29 mouse cellular contexts compared by ENCODE assay signal in genomic region chr6:90742453-90742852, GRCm38 (mm10).
DNase-seq lines count a peak whose midpoint lies in the region; ATAC-seq and TF ChIP-seq lines count a peak whose summit lies in the region.
"Had no signal": no experiment of that assay in that cellular context is flagged by ENCODE, and none has a peak within 500 bp of the region (broad histone marks: within the 10 kb centered on the region; RNA-seq: fewer than 3 reads in every experiment).

No protein-coding gene starts in this region.

- no peak overlapping the region for H3K9ac ChIP-seq in liver, adult 2 months (ENCODE audit: low read depth, low read length)
- no peak overlapping the region for H3K9ac ChIP-seq in liver, postnatal 0 days (replicated peaks)
- H3K9ac ChIP-seq in intestine, postnatal 0 days (ENCODE audit: low read depth, low read length): no peak overlapping the region
- H3K9ac ChIP-seq: embryonic facial prominence, embryonic 13.5 days; embryonic facial prominence, embryonic 15.5 days; forebrain, embryonic 12.5 days had no signal

- TF ChIP-seq CTCF in gastrocnemius, adult 2 months (IDR thresholded peaks at IDR 0.05): no peak
- TF ChIP-seq CTCF in liver, adult 2 months (IDR thresholded peaks at IDR 0.05; ENCODE audit: low read depth, low read length): no peak
- no peak for TF ChIP-seq CTCF in liver, postnatal 0 days (IDR thresholded peaks at IDR 0.05; ENCODE audit: low read depth)
- no peak for TF ChIP-seq CTCF in spleen, adult 2 months (IDR thresholded peaks at IDR 0.05; ENCODE audit: extremely low read depth, insufficient read depth, insufficient read length, insufficient replicate concordance)
- TF ChIP-seq CTCF in intestine, postnatal 0 days (IDR thresholded peaks at IDR 0.05; ENCODE audit: low read depth): no peak

- no peaks in the 10 kb centered on the region for H3K9me3 ChIP-seq in liver, postnatal 0 days (ENCODE audit: low read length)
- no peaks in the 10 kb centered on the region for H3K9me3 ChIP-seq in intestine, postnatal 0 days (ENCODE audit: control insufficient read depth)
- H3K9me3 ChIP-seq: embryonic facial prominence, embryonic 13.5 days; embryonic facial prominence, embryonic 15.5 days; forebrain, embryonic 10.5 days; forebrain, embryonic 12.5 days; G1E had no signal

- peaks cover 22% of the 10 kb centered on the region for H3K4me1 ChIP-seq in liver, adult 2 months (ENCODE audit: control insufficient read depth, insufficient read depth, low read length)
- peaks cover 25% of the 10 kb centered on the region for H3K4me1 ChIP-seq in liver, postnatal 0 days (ENCODE audit: insufficient read depth)
- H3K4me1 ChIP-seq in spleen, adult 2 months (ENCODE audit: control insufficient read depth, insufficient read depth, insufficient read length): peaks cover 43% of the 10 kb centered on the region
- H3K4me1 ChIP-seq in intestine, postnatal 0 days (replicated peaks; ENCODE audit: control insufficient read depth, insufficient read depth, low read length): 0 out of 2 replicates have a peak, but pooled peaks cover 6% of the 10 kb centered on the region

- no peaks in the 10 kb centered on the region for H3K79me2 ChIP-seq in liver, adult 2 months (ENCODE audit: control insufficient read depth, insufficient read depth, low read length)

- TF ChIP-seq EP300 in liver, postnatal 0 days (IDR thresholded peaks at IDR 0.05; ENCODE audit: low read depth): no peak

- H3K27ac ChIP-seq in gastrocnemius, adult 2 months: peak overlapping the region; percentile 5; the same call in 1 of the 2 replicates
- no peak overlapping the region for H3K27ac ChIP-seq in liver, adult 2 months (replicated peaks; ENCODE audit: insufficient read depth, low read depth, low read length)
- no peak overlapping the region for H3K27ac ChIP-seq in liver, postnatal 0 days (ENCODE audit: low read depth)
- peak overlapping the region; percentile 10; the same call in 1 of the 2 replicates for H3K27ac ChIP-seq in spleen, adult 2 months (ENCODE audit: insufficient read depth, low read length)
- H3K27ac ChIP-seq in intestine, postnatal 0 days (ENCODE audit: low read depth, low read length): no peak overlapping the region
- H3K27ac ChIP-seq: embryonic facial prominence, embryonic 13.5 days; embryonic facial prominence, embryonic 15.5 days; forebrain, embryonic 10.5 days; forebrain, embryonic 12.5 days had no signal

- no peak for TF ChIP-seq POLR2A in liver, adult 2 months (IDR thresholded peaks at IDR 0.05; ENCODE audit: extremely low read depth, insufficient read depth, low read length)
- no peak for TF ChIP-seq POLR2A in spleen, adult 2 months (IDR thresholded peaks at IDR 0.05; ENCODE audit: low read depth, low read length)

- WGBS in liver, adult 2 months: 21% methylated on average over 1 of the region's 1 CpGs
- 63% methylated on average over 1 of the region's 1 CpGs for WGBS in liver, postnatal 0 days (ENCODE audit: insufficient replicate concordance)
- 76% methylated on average over 1 of the region's 1 CpGs for WGBS in spleen, adult 2 months
- WGBS in intestine, postnatal 0 days: 32% methylated on average over 1 of the region's 1 CpGs

- no peaks in the 10 kb centered on the region for H3K36me3 ChIP-seq in liver, adult 2 months (ENCODE audit: control insufficient read depth, insufficient read depth, low read length)
- H3K36me3 ChIP-seq in liver, postnatal 0 days (replicated peaks; ENCODE audit: insufficient read depth, low read length): no peaks in the 10 kb centered on the region
- 0 out of 2 replicates have a peak, but pooled peaks cover 4% of the 10 kb centered on the region for H3K36me3 ChIP-seq in spleen, adult 2 months (ENCODE audit: control insufficient read depth, insufficient read depth, low read length)
- H3K36me3 ChIP-seq in intestine, postnatal 0 days (ENCODE audit: control insufficient read depth, insufficient read depth): no peaks in the 10 kb centered on the region
- H3K36me3 ChIP-seq: embryonic facial prominence, embryonic 13.5 days; embryonic facial prominence, embryonic 15.5 days; forebrain, embryonic 10.5 days; G1E had no signal

- no peak for DNase-seq in gastrocnemius, adult 2 months
- DNase-seq in gastrocnemius, postnatal 4 days (ENCODE audit: low spot score in 2 of 2): no peak
- DNase-seq in liver, adult 2 months (ENCODE audit: extremely low read depth, low read depth, low spot score): peak; percentile 71
- DNase-seq in liver, postnatal 0 days: no peak
- DNase-seq in spleen, adult 2 months (ENCODE audit: low read depth in 1 of 2, low spot score in 2 of 2): no peak
- DNase-seq in spleen, adult 12 weeks (ENCODE audit: low spot score): no peak
- DNase-seq: adrenal gland, adult 8-10 months; adrenal gland, postnatal 14 days; adrenal gland, postnatal 36 days; B cell, adult 2 months; cerebellum, adult 11 months; cerebellum, adult 18-20 months; cerebellum, adult 8-10 months; cerebellum, postnatal 14 days; cerebellum, postnatal 36 days; embryo, embryonic 11 days had no signal

- ATAC-seq in liver, postnatal 0 days: no peak
- ATAC-seq in intestine, postnatal 0 days: peak; percentile 46; the same call in 1 of the 2 replicates
- ATAC-seq in cerebellum, adult (ENCODE audit: insufficient number of reproducible peaks, low FRiP score, low TSS enrichment): no peak
- ATAC-seq: activated CD4-positive, CD25-positive, alpha-beta regulatory T cell, adult 4 months; CD4-positive, CD25-positive, alpha-beta regulatory T cell, adult 4 months; forebrain, embryonic 14.5 days; Patski had no signal

- H3K4me3 ChIP-seq in gastrocnemius, adult 2 months: no peak overlapping the region
- no peak overlapping the region for H3K4me3 ChIP-seq in liver, adult 2 months (ENCODE audit: insufficient read depth, low read depth, low read length)
- no peak overlapping the region for H3K4me3 ChIP-seq in liver, postnatal 0 days (ENCODE audit: low read depth, low read length)
- H3K4me3 ChIP-seq in spleen, adult 2 months (ENCODE audit: extremely low read depth, insufficient read depth, insufficient read length): no peak overlapping the region
- no peak overlapping the region for H3K4me3 ChIP-seq in intestine, postnatal 0 days (ENCODE audit: low read depth, low read length)
- H3K4me3 ChIP-seq: embryonic facial prominence, embryonic 13.5 days; embryonic facial prominence, embryonic 15.5 days; erythroblast, embryonic 14.5 days; forebrain, embryonic 10.5 days; forebrain, embryonic 12.5 days had no signal

- intact Hi-C loops in gastrocnemius, adult 2 months (cut with DNase I): no loop called here

- no peaks in the 10 kb centered on the region for H3K27me3 ChIP-seq in liver, adult 2 months (ENCODE audit: control insufficient read depth, insufficient read depth, low read length)
- H3K27me3 ChIP-seq in liver, postnatal 0 days (ENCODE audit: insufficient read depth, low read length): no peaks in the 10 kb centered on the region
- H3K27me3 ChIP-seq in spleen, adult 2 months (ENCODE audit: control insufficient read depth, insufficient read depth, low read length): no peaks in the 10 kb centered on the region
- no peaks in the 10 kb centered on the region for H3K27me3 ChIP-seq in intestine, postnatal 0 days (replicated peaks; ENCODE audit: control insufficient read depth, insufficient read depth, low read length)
- H3K27me3 ChIP-seq: CH12.LX; embryonic facial prominence, embryonic 13.5 days; embryonic facial prominence, embryonic 15.5 days; forebrain, embryonic 12.5 days; Patski had no signal

- no peak overlapping the region for H3K4me2 ChIP-seq in liver, postnatal 0 days (ENCODE audit: low read depth, low read length)
- no peak overlapping the region for H3K4me2 ChIP-seq in intestine, postnatal 0 days (replicated peaks; ENCODE audit: low read depth)
- H3K4me2 ChIP-seq: embryonic facial prominence, embryonic 13.5 days; embryonic facial prominence, embryonic 15.5 days; forebrain, embryonic 12.5 days had no signal

Comparison
In these comparisons a context has a peak if more than half of its experiments do, and no peak if none do; other contexts are left out.
1. H3K27ac ChIP-seq: peak in gastrocnemius, adult 2 months (single experiment) and spleen, adult 2 months (single experiment); none in liver, adult 2 months (single experiment), liver, postnatal 0 days (single experiment) and intestine, postnatal 0 days (single experiment).